Mouse (Mus musculus) gastrocnemius, adult 18-20 months (tissue): Measurements from ENCODE around the gene Thop1. TPM values are rescaled to one million over a fixed set of nuclear protein-coding genes. Genes with fewer than 3 reads are reported as not detected.
"Not testable (repeated sequence)": the region's sequence is repeated elsewhere in the genome, so short reads cannot be mapped to it uniquely, and the experiment has no call there.

Experiments
- DNase-seq: peaks from one replicate; pipeline ENCODE4 v3.0.0; 2021; ENCODE audit warnings: low spot score
- long read RNA-seq, 2 experiments: library from polyadenylated mRNA; stranded (forward); transcript quantifications; one replicate each; pipeline ENCODE4 v2.0.0; 2021
- total RNA-seq, 2 experiments: library from RNA; stranded (reverse); gene quantifications; 2 replicates each; pipeline ENCODE4 v1.2.3; 2021

Gene Thop1
- 10 to 100 TPM; 21.1 to 26.0 TPM for total RNA-seq
- long read RNA-seq, experiment 1, transcript Thop1-201 (13 exons, 2,832 nt) = major isoform, 45 of 58 reads
- long read RNA-seq, experiment 1, partial matches to known transcripts = 8 of 58 reads
- long read RNA-seq, experiment 1, other reads (novel, unspliced or antisense) = 5 of 58 reads
- long read RNA-seq, experiment 2, transcript Thop1-201 (13 exons, 2,832 nt) = major isoform, 58 of 64 reads
- long read RNA-seq, experiment 2, partial matches to known transcripts = 4 of 64 reads
- long read RNA-seq, experiment 2, other reads (novel, unspliced or antisense) = 2 of 64 reads

GRCm38 (mm10) chr10:81069836-81070235 lies at the start of gene Thop1:
Gene Thop1, plus strand, starts transcription at chr10:81070035.
- DNase-seq = peak; percentile 97

DNA sequence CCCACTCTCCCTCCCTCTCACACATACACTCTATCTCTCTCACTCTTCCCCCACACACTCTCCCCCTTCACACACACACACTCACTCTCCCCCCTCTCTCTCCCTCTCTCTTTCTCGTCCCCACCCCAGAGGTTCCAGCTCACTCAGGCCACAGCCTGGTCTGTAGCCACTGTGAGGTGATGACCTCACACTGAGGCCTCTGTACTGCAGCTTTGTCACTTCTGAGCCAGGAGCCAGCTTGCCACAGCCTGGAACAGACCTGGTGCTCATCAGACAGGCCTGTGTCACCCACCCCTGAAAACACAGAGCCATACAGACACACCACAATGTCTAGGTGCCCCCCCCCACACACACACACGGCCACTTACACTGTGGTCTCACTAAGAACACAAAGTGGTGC lies 49.6 kb upstream of the Thop1 start:
- DNase-seq = no peak

GRCm38 (mm10) chr10:81021547-81022110 lies 48.2 kb upstream of the Thop1 start:
- DNase-seq = no peak

DNA sequence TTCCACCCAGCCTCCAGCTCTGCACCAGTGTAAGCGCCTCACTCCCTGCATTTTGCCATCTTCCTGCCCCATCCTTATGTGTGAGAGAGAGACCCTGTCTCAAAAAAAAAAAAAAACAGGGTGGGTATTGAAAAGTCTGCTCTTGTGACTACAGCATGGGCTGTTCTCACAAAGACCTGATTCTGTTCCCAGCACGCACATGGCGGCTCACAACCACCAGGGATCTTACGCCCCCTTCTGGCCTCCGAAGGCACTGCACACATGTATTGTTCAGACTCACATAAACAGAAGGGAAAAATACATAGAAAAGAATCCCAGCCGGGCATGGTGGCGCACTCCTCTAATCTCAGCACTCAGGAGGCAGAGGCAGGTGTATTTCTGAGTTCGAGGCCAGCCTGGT lies 47.1 kb upstream of the Thop1 start:
- DNase-seq = no peak

DNA sequence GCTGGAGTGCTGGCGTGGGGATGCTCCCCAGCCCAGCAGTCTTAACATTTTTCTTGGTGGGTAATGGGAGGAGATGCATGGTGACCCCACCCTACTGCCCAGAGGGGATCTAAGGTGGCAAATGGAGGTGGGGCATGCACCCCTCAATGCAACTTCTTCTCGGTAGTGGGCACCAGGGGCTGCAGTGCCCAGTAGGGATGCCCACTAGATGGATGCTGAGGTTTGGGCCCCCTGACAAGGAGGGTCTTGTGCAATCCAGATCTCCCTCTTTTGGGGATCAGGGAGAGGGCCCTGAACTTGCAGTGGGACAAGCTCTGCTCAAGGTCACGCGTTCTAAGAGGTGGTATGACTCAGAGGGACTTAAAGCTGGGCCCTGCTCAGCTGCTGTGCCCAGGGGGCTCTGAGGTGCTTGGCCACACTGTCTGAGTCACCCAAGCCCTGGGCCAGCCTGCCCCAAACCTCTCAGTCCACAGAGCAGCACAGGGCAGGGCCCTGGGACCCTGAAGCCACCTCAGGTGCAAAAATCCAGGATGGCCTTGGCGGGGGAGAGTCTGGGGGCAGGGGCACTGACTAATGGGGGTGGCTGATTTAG lies 45.4 kb upstream of the Thop1 start:
- no peak for DNase-seq

GRCm38 (mm10) chr10:81025047-81025621 lies 44.7 kb upstream of the Thop1 start:
- DNase-seq = no peak

DNA sequence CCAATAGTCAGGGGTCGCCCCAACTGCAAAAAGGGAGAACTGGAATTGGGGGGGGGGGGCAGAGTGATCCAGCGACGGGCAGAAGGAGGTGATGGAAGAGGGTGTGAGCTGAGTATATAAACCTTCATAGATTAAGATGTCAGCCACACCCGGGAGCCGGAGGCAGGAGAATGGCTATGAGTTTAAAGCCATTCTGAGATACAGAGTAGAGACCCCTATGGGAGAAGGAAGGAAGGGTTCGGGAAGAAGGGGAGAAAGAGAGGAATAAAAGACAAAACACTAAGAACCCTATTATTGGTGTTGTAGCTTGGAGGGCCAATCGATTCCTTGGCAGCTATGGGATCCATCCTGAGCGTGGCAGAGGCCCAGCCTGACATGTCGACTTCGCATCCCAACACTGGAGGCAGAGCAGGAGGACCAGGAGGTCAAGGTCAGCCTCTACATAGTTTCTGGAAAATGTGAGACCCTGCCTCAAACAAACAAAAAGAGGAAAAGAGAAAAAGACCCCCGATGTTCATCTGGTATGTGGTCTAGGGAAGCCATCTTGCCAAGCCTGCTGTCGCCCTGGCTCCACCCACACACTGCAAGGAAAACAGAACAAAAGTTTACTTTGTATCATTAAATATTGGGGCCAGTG lies 44.1 kb upstream of the Thop1 start, which contains the start of gene Diras1:
Gene Diras1, minus strand, starts transcription at position 24 of the 637 bp plus-strand sequence.
- no peak for DNase-seq

GRCm38 (mm10) chr10:81026857-81027256 lies 43.0 kb upstream of the Thop1 start:
- no peak for DNase-seq

- peak; percentile 68 for DNase-seq
These were observed 42.5 kb upstream of the Thop1 start for GRCm38 (mm10) chr10:81027331-81027730.

GRCm38 (mm10) chr10:81028219-81028618 lies 41.6 kb upstream of the Thop1 start:
- DNase-seq = no peak

- no peak for DNase-seq
These were observed 40.8 kb upstream of the Thop1 start for GRCm38 (mm10) chr10:81029031-81029430.

DNA sequence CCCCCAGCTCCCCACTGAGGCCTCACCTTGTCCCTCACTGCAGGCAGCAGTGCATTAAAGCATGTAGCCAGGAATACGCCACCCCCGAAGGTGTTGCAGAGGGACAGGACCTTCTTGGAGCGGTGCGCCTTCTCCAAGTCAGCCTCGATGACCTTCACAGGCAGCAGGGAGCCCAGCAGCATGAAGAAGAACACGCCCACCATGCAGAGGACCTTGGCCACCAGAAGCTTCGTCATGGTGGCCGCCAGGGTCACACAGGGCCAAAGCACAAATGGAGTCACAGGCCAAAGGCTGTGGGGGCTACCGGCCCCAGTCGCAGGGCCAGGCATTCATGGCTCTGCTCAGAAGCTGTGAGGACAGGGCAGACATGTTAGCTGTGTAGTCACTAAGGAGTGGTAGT lies 36.2 kb upstream of the Thop1 start:
- no peak for DNase-seq

- no peak for DNase-seq
These were observed 33.6 kb upstream of the Thop1 start for GRCm38 (mm10) chr10:81036251-81036650.

DNA sequence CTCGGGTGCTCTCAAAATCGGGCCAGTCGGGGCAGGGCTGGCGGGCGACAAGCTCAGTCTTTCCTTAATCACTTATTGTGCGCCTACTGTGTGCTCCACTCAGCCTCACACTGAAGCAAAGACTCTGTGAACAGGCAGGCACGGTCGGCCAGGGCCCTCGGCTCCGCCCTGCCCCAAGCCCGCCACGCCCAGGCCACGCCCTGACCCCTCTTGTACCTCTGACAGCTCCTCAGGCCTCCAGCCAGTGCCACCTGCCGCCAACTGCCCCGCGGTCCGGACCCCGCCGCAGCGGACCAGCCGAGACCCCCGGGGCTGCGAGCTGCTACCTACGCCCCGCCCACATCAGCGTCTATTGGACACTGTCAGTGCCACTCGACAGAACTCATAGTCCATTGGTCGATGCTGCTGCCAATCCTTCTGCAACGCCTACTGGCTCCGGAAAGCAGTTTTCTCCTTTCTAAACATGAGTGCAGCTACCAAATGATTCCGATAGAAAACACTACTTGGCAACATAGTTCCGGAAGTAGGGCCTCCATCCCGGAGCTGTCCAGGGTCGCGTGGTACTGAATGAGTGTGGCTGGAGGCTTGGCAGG lies 32.8 kb upstream of the Thop1 start, which contains the start of gene Slc39a3:
Gene Slc39a3, minus strand, starts transcription at position 439 of the 593 bp plus-strand sequence.
- peak; percentile 99 for DNase-seq

DNA sequence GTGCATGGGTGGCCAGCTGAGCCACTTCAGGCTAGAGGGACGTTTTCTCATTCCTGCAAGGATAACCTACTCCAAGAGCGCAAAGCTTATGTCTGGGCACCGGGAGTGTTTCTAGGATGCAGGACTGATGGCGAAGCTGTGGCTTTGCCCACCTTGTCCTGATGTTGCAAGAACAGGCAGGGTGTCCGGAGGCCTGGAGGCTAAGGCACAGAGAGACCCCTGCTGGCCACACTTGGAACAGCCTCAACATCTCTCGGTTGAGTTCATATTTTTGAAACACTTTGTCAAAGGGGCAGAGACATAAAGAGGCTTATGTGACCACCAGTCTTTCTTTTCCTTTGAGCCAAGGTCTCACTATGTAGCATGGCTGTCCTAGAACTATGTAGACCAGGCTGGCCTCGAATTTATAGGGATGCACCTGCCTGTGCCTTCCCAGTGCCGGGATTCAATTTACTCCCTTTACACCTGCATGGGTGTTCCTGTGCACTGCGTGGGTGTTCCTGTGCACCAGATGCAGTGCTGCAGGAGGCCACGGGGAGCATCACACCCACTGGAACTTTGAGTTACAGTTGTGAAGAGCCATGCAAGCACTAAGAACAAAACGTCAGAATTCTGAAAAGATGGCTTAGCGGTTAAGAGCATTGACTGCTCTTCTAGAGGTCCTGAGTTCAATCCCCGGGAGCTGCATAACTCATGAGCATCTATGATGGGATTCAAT lies 28.2 kb upstream of the Thop1 start:
- DNase-seq = peak; percentile 67

GRCm38 (mm10) chr10:81045246-81045645 lies 24.6 kb upstream of the Thop1 start:
- not testable (repeated sequence) for DNase-seq

GRCm38 (mm10) chr10:81050645-81051044 lies 19.2 kb upstream of the Thop1 start:
- no peak for DNase-seq

DNA sequence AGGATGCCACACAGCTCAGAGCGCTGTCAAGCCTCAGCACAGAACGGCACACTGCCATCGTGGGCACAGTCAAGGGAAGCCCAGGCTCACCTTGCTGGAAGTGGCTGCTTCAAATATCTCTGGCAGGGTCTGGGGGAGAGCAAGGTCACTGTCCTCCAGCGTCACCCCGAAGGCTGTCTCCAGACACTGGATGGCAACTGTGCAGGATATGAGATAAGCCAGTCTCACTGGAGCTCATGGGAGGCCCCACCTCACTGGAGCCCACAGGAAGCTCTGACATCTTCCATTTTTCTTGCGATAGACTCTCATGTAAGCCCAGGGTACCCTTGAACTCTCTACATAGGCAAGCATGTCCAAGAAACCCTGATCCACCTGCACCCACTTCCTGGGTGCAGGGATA lies 18.7 kb upstream of the Thop1 start:
- no peak for DNase-seq

GRCm38 (mm10) chr10:81052577-81052976 lies 17.3 kb upstream of the Thop1 start:
- DNase-seq = no peak

GRCm38 (mm10) chr10:81055169-81055568 lies 14.7 kb upstream of the Thop1 start:
- no peak for DNase-seq

DNA sequence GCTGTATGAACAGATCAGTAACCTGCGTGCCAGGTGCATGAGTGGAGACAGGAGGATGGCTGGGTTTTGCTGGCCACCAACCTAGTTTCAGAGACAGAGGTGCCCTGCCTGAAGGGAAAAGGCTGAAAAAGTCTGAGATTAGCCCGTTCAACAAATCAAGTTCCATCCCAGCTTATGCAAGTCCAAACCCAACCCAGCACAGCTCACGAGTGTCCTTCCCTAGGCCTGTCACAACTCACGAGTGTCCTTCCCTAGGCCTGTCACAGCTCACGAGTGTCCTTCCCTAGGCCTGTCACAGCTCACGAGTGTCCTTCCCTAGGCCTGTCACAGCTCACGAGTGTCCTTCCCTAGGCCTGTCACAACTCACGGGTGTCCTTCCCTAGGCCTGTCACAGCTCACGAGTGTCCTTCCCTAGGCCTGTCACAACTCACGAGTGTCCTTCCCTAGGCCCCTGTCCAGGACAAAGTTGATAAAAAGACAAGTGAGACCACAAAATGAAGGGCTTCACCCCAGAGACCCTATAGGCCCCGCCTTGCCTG lies 14.0 kb upstream of the Thop1 start:
- DNase-seq = not testable (repeated sequence)
